Mouse (Mus musculus) megakaryocyte-erythroid progenitor cell, adult 5 weeks (primary cell): ENCODE results near the gene G430095P16Rik. TPM values are rescaled to one million over a fixed set of nuclear protein-coding genes. Genes with fewer than 3 reads are reported as not detected.

Experiments
- polyA plus RNA-seq: library from polyadenylated mRNA; stranded (reverse); fragments of >175 nt; gene quantifications from 2 replicates; pipeline ENCODE4 v1.2.3, GENCODE M21; 2012

G430095P16Rik gene
- polyA plus RNA-seq, result 20.6 and 27.4 TPM in 2 replicates

GRCm38 (mm10) chr8:84722850-84723570 is at the start of gene G430095P16Rik:
G430095P16Rik (plus strand) TSS chr8:84723007.

DNA sequence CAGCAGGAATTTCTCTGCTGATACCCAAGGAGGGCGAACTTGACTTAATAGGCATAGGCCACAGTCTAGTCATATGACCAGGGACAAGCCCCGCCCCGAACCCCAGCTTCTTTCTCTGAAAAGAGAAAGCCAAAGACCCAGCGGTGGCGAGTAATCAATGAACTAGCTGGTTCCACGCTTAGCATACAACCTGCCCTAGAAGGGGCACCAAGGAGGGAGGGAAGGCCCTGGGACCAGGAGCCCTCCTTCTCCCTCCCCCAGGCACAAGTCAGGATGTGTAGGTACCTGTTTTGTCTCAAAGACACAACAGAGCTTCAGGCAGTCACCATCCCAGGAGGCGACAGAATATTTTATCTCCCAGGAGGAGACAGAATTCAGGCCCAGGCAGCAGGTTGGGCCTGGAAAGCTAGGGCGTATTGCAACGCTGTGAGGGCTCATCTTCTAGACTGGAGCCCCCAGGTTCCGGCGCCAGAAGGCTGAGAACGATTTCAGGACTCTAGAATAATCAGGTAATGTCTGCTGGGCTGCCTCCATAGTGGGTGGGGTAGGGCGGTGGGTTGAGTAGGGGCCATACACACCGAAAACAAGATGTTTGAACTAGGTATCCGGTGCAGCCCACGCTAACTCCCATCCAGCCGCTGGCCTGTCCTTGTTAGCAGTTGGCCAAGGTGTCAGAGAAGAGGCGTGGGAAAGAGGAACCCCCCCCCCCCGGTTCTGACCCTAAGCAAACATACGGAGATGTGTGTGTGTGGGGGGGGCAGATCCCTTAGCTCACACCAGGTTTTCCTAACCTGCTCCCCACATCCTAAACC is 36.4 kb upstream of the G430095P16Rik start, which contains the start of gene Trmt1:
Trmt1 (plus strand) TSS at position 117 of the 812 bp plus-strand sequence.

DNA sequence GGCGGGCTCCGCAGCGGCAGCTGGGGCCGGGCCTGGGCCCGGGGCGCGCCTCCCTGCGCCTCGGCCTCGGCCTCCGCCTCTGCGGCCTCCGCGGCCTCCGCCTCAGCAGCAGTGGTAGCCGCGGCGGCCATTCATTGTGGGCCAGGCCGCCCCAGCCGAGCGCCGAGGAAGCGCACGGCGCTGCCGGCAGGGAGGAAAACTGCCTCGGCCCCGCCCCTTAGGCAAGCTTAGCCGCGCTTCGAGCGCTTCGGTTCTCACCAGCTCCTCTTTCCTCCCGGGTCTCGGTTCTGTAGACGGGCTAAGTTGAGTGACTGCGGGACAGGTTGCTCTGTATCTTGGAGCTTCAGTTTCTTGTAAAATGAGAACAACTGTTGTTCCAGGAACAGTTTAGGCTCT is 35.1 kb upstream of the G430095P16Rik start, which contains the start of gene Nacc1:
Nacc1 (minus strand) TSS at position 158 of the 396 bp plus-strand sequence.

DNA sequence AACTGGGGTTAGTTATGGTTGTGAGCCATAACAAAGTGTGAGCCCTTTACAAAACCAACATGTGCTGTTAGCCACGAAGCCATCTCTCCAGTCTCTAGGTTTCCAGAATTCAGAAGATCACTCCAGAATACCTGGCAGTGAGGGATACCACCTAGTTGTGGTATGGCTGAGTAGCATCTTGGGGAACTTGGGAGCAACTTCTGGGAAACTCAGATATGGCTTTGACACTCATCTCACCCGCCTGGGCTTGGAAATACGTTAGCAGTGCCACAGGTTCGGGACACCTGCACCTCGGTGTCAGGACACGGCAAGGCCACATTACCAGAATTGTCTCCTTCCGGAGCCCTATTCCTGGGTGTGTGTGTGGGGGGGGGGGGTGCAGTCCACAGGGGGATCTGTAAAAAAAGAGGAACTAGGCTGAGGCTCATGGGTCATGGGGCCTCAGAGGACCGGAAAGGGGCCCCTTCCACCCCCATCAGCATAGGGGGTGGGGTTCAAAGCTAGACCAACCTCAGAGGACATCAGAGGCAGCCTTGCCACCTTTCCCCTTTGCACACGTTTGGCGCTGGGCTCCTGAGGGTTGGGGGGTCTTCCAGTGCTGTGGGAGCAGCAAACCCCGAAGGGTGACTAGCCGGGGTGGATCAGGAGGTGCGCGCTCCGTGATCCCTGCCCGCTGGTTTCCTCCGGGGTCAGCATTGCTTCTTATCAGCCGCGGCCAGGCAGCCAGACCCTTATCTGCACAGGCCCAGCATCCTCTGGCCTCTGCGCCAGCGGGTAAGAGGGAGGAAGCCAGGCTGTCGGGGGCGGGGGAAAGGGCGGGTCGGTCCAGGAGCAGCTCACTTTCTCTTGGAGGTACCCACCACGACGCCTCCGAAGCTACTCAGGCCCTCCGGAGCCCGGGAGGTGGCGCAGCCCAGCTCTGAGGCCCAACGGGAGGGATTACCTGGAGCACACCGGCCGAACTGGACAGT is 21.6 kb upstream of the G430095P16Rik start, which contains the start of gene Lyl1:
Lyl1 (plus strand) TSS at position 517 of the 971 bp plus-strand sequence.

Other genes with a start within 250 kb of the G430095P16Rik start
- 859 and 1,037 TPM in 2 replicates for gene Ier2, start 60.2 kb upstream of the G430095P16Rik start, polyA plus RNA-seq
- gene Trmt1, start 36.7 kb upstream of the G430095P16Rik start, polyA plus RNA-seq, result 300 and 362 TPM in 2 replicates
- gene Nacc1, start 35.1 kb upstream of the G430095P16Rik start, polyA plus RNA-seq, result 167 and 170 TPM in 2 replicates
- 226 and 309 TPM in 2 replicates for gene Lyl1, start 21.6 kb upstream of the G430095P16Rik start, polyA plus RNA-seq
- gene Nfix, start 77.3 kb downstream of the G430095P16Rik start, polyA plus RNA-seq, result 112 and 143 TPM in 2 replicates
- gene Dand5, start 99.8 kb downstream of the G430095P16Rik start, polyA plus RNA-seq, result 2.3 and 2.4 TPM in 2 replicates
- gene Gadd45gip1, start 108.5 kb downstream of the G430095P16Rik start, polyA plus RNA-seq, result 136 and 145 TPM in 2 replicates
- gene Rad23a, start 117.7 kb downstream of the G430095P16Rik start, polyA plus RNA-seq, result 315 and 332 TPM in 2 replicates
- gene Calr, start 123.9 kb downstream of the G430095P16Rik start, polyA plus RNA-seq, result 878 and 1,229 TPM in 2 replicates
- gene Farsa, start 134.0 kb downstream of the G430095P16Rik start, polyA plus RNA-seq, result 121 and 135 TPM in 2 replicates
- gene Syce2, start 149.1 kb downstream of the G430095P16Rik start, polyA plus RNA-seq, result 155 and 182 TPM in 2 replicates
- gene Gcdh, start 170.9 kb downstream of the G430095P16Rik start, polyA plus RNA-seq, result 52.8 and 57.4 TPM in 2 replicates
- gene Klf1, start 178.9 kb downstream of the G430095P16Rik start, polyA plus RNA-seq, result 122 and 124 TPM in 2 replicates
- gene Dnase2a, start 185.6 kb downstream of the G430095P16Rik start, polyA plus RNA-seq, result 34.2 and 54.0 TPM in 2 replicates
- gene Mast1, start 214.4 kb downstream of the G430095P16Rik start, polyA plus RNA-seq, result 0.03 and 0.19 TPM in 2 replicates
- not detected in 2 replicates for gene Rtbdn, start 224.0 kb downstream of the G430095P16Rik start, polyA plus RNA-seq
- not detected in 2 replicates for gene Gm49661, start 246.4 kb downstream of the G430095P16Rik start, polyA plus RNA-seq
- gene Prdx2, start 246.6 kb downstream of the G430095P16Rik start, polyA plus RNA-seq, result 79.0 and 82.7 TPM in 2 replicates
- 323 and 329 TPM in 2 replicates for gene Rnaseh2a, start 246.8 kb downstream of the G430095P16Rik start, polyA plus RNA-seq